Mouse (Mus musculus) ES-Bruce4 (cell line): Measurements from ENCODE around the gene Abca7. TPM values are rescaled to one million over a fixed set of nuclear protein-coding genes. Genes with fewer than 3 reads are reported as not detected.

Experiments
- H3K27ac ChIP-seq: 2 replicates; pipeline ENCODE4 v1.5.1; 2012; ENCODE audit warnings: low read length, inconsistent platforms; ENCODE audit not compliant: insufficient read depth
- H3K27me3 ChIP-seq: 2 replicates; pipeline ENCODE4 v1.6.1; 2012; ENCODE audit warnings: mild to moderate bottlenecking, low read length, inconsistent platforms; ENCODE audit not compliant: control insufficient read depth, poor library complexity, insufficient read depth, severe bottlenecking
- H3K36me3 ChIP-seq: 2 replicates; pipeline ENCODE4 v1.6.1; 2012; ENCODE audit warnings: inconsistent platforms, mild to moderate bottlenecking, low read length, moderate library complexity; ENCODE audit not compliant: control insufficient read depth, poor library complexity, insufficient read depth, severe bottlenecking
- H3K4me1 ChIP-seq: one replicate; pipeline ENCODE4 v1.8.1; 2011; ENCODE audit warnings: low read length; ENCODE audit not compliant: control insufficient read depth, insufficient read depth
- H3K4me3 ChIP-seq: 2 replicates; pipeline ENCODE4 v1.5.1; 2011; ENCODE audit warnings: low read depth, mild to moderate bottlenecking, low read length
- H3K9ac ChIP-seq: 2 replicates; pipeline ENCODE4 v1.6.1; 2012; ENCODE audit warnings: low read depth, mild to moderate bottlenecking, inconsistent platforms; ENCODE audit not compliant: poor library complexity, severe bottlenecking
- H3K9me3 ChIP-seq: replicated peaks from 2 replicates; pipeline ENCODE4 v1.6.1; 2012; ENCODE audit warnings: mild to moderate bottlenecking, low read length, inconsistent platforms; ENCODE audit not compliant: control insufficient read depth, poor library complexity, insufficient read depth, severe bottlenecking
- CTCF ChIP-seq: IDR thresholded peaks from one replicate; pipeline ENCODE4 v1.8.1; 2011; ENCODE audit warnings: low read depth, low read length
- EP300 ChIP-seq: IDR thresholded peaks from 2 replicates; pipeline ENCODE4 v1.6.1; 2011; ENCODE audit warnings: low read depth, low read length; ENCODE audit not compliant: insufficient read depth
- POLR2A ChIP-seq: IDR thresholded peaks from one replicate; pipeline ENCODE4 v1.8.1; 2011; ENCODE audit warnings: low read length; ENCODE audit not compliant: insufficient read depth
- polyA plus RNA-seq: library from polyadenylated mRNA; stranded (reverse); fragments of >200 nt; gene quantifications from 2 replicates; pipeline ENCODE4 v1.2.4, GENCODE M21; 2011; ENCODE audit warnings: low read depth; ENCODE audit not compliant: missing spikeins, insufficient read depth, insufficient read length

Abca7 gene
- 10.6 and 11.0 TPM in 2 replicates for polyA plus RNA-seq

DNA sequence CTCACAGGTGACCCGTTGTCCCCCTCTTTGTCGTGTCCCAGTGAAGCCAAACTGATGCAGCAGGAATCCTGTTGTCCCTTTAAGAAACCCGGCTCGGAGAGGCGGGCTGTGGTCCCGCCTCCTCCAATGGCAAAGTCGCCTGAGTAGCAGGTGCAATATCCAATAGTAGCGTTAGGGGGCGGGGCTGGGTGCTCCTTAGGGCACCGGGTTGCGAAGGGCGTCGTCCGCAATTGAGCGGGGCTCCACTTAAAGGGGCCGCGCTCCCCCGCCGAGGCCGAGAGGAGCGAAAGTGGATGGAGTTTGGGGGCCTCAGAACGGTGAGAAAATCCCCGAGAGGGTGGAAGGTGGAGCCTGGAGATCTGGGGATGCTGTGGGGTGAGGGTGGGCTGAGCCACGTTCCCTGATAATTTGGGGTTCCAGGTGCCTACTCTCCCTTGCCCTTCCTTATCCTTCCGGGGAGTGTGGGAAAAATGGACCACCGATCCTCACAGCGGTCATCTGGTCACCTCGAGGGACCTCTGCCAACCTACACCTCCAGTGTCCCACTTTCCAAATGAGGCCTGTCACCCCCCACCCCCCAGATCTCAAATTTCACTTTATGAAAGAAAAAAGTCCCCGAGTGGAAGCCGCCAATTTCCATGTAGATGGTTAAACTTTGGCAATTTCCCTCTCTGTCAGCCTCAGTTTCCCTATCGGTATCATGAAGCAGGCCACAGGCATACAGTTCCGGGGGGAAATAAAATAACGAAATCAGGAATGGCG is at the start of gene Abca7:
Abca7 (plus strand) TSS at position 223 of the 762 bp plus-strand sequence.
- no peaks in the 10 kb centered on the region for H3K4me1 ChIP-seq
- H3K27me3 ChIP-seq, result no peaks in the 10 kb centered on the region
- TF ChIP-seq POLR2A, result peak; percentile 5
- TF ChIP-seq EP300, result no peak
- H3K36me3 ChIP-seq, result no peaks in the 10 kb centered on the region
- peak within 1 kb of the TSS; percentile 96 for H3K4me3 ChIP-seq
- H3K9ac ChIP-seq, result peak within 1 kb of the TSS; percentile 75
- no peak within 1 kb of the TSS for H3K27ac ChIP-seq
- H3K9me3 ChIP-seq, result no peaks in the 10 kb centered on the region

DNA sequence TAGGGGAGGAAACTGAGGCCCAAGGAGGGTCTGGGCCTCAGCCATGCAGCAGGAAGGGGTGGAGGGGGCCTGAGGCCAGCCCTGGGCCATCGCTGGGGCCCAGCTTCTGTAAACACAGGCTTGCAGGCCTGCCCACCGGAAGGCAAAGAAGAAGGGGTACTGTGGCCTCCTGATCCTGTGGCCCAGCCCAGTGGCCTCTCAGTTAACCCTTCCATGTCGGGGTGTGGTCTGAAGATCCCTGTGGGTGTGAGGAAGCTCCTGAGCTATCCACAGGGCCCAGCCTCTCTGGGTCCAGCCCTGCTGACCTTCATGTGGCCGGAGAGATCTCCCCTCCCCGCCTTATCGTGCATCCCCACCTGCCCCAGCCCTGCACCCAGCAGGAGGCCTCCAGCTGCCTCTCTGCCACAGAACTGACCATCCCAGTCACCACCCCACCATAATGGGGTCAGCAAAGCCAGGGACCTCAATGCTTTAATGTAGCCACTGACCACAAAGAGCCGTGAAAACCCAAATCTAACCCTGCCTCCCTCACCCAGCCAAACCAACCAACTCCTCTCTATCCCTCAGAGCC is 49.5 kb upstream of the Abca7 start:
- H3K9ac ChIP-seq, result no peak overlapping the region
- TF ChIP-seq CTCF (no peak), EP300 (no peak), POLR2A (no peak)
- no peaks in the 10 kb centered on the region for H3K36me3 ChIP-seq
- H3K9me3 ChIP-seq, result no peaks in the 10 kb centered on the region
- peaks cover 1% of the 10 kb centered on the region for H3K4me1 ChIP-seq
- no peak overlapping the region for H3K4me3 ChIP-seq
- no peak overlapping the region for H3K27ac ChIP-seq
- H3K27me3 ChIP-seq, result no peaks in the 10 kb centered on the region

DNA sequence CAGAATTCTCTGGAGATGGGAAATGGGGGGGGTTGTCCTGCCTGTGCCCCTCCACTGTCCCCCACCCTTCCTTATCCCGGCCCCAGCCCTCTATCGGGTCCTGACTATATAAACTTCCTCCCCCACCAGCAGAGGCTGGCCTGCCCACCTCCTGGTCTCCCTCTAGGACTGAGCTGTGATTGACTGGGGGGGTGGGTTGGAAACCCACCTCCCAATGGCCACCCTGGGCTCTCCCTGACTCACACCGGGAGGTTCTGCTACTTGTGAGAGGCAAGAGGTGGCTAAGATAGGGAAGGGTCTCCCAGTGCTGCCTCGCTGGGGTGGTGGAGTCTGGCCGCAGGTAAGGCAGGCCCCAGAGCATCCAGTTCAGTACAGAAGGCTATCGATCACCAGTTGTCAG is 48.8 kb upstream of the Abca7 start:
- H3K27ac ChIP-seq, result no peak overlapping the region
- no peaks in the 10 kb centered on the region for H3K9me3 ChIP-seq
- no peak overlapping the region for H3K4me3 ChIP-seq
- H3K9ac ChIP-seq, result no peak overlapping the region
- TF ChIP-seq CTCF, result no peak
- no peak for TF ChIP-seq EP300
- TF ChIP-seq POLR2A, result no peak
- no peaks in the 10 kb centered on the region for H3K27me3 ChIP-seq
- no peaks in the 10 kb centered on the region for H3K36me3 ChIP-seq
- H3K4me1 ChIP-seq, result peaks cover 1% of the 10 kb centered on the region

DNA sequence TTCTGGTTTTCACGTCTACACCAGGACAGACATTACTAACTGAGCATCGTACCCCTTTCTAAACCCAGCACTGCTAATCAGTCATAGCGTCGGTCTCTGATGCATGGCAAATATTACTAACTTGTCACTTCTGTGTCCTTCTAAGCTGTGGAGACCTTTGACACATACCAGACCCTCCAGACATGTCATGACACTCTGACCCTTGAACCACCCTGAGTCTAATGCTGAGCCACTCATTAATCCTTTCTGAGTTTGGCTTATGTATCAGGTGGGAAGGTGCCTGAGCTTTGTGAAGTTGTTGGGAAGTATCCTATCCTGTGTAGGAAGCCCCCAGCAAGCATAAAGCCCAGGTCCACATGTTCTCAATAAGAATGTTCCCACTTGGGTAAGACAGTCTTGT is 46.4 kb upstream of the Abca7 start:
- Histone ChIP-seq H3K9me3 (no peaks in the 10 kb centered on the region), H3K36me3 (no peaks in the 10 kb centered on the region), H3K27ac (no peak overlapping the region), H3K4me1 (peaks cover 1% of the 10 kb centered on the region), H3K9ac (no peak overlapping the region), H3K27me3 (no peaks in the 10 kb centered on the region), H3K4me3 (no peak overlapping the region)
- TF ChIP-seq CTCF (no peak), POLR2A (no peak), EP300 (no peak)

DNA sequence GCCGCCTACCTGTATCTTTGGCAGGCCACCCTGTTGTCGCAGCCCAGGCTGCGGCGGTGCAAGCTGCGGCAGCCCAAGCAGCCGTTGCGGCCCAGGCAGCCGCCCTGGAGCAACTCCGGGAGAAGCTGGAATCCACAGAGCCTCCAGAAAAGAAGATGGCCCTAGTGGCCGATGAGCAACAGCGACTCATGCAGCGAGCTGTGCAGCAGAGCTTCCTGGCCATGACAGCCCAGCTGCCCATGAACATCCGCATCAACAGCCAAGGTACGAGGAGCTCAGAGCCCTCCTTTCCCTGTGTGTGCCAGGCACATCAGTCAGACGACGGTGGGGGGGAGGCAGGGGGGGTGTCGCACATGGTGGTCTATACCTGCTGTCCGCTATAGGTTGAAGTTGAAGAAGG is 45.6 kb upstream of the Abca7 start:
- Histone ChIP-seq H3K9me3 (no peaks in the 10 kb centered on the region), H3K4me3 (no peak overlapping the region), H3K9ac (no peak overlapping the region), H3K36me3 (no peaks in the 10 kb centered on the region), H3K27ac (no peak overlapping the region), H3K27me3 (no peaks in the 10 kb centered on the region), H3K4me1 (peaks cover 6% of the 10 kb centered on the region)
- no peak for TF ChIP-seq CTCF
- no peak for TF ChIP-seq POLR2A
- TF ChIP-seq EP300, result no peak

DNA sequence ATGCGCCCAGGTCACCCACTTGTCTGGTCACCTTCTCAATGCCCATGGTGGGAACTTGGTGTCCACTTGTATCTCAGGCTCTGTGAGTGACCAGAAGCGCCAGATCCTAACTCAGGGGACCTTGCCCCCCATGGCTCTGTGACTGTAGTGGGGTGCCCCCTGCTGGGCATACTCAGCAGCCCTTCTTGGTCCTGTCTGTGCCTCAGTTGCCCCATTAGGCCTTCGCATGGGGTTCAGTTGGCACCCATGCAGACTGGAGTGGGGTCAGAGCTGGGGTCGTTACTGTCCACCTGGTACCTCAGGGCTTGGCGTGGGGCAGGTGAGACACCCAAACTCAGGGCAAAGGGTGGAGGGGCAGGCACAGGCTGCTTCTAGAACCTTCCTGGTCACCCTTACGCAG is 42.3 kb upstream of the Abca7 start:
- peaks cover 16% of the 10 kb centered on the region for H3K4me1 ChIP-seq

More for the DNA sequence above, 42.3 kb upstream of the Abca7 start:
- H3K9ac ChIP-seq, result no peak overlapping the region
- H3K27me3 ChIP-seq, result no peaks in the 10 kb centered on the region
- H3K27ac ChIP-seq, result no peak overlapping the region
- no peak for TF ChIP-seq EP300
- peak; percentile 59 for TF ChIP-seq CTCF
- H3K4me3 ChIP-seq, result no peak overlapping the region
- H3K9me3 ChIP-seq, result no peaks in the 10 kb centered on the region
- H3K36me3 ChIP-seq, result no peaks in the 10 kb centered on the region
